Mouse (Mus musculus) liver, embryonic 15.5 days (tissue): ENCODE data around the gene Nvl. TPM values are rescaled to one million over a fixed set of nuclear protein-coding genes. Genes with fewer than 3 reads are reported as not detected.
A peak's percentile ranks its signal among the peaks of the same experiment; 100 is the strongest.

Source experiments
- ATAC-seq: fragments of 200-750 bp; cut with Nextera tagmentation; 2 replicates; pipeline ENCODE4 v1.8.0; 2017; ENCODE audit warnings: moderate number of reproducible peaks, mild to moderate bottlenecking, moderate library complexity; ENCODE audit not compliant: insufficient read depth
- H3K27ac ChIP-seq: fragments of 300-500 bp; sonication (generic); replicated peaks from 2 replicates; pipeline ENCODE4 v1.5.1; 2015; ENCODE audit warnings: mild to moderate bottlenecking, inconsistent platforms
- H3K27me3 ChIP-seq: fragments of 300-500 bp; sonication (generic); 2 replicates; pipeline ENCODE4 v1.6.1; 2015; ENCODE audit warnings: mild to moderate bottlenecking, inconsistent platforms
- H3K36me3 ChIP-seq: fragments of 300-500 bp; sonication (generic); replicated peaks from 2 replicates; pipeline ENCODE4 v1.6.1; 2015; ENCODE audit warnings: moderate library complexity, mild to moderate bottlenecking, inconsistent platforms
- H3K4me1 ChIP-seq: fragments of 300-500 bp; sonication (generic); replicated peaks from 2 replicates; pipeline ENCODE4 v1.6.1; 2015; ENCODE audit warnings: inconsistent platforms
- H3K4me2 ChIP-seq: fragments of 300-500 bp; sonication (generic); 2 replicates; pipeline ENCODE4 v1.6.1; 2015; ENCODE audit warnings: moderate library complexity, mild to moderate bottlenecking, inconsistent platforms
- H3K4me3 ChIP-seq: fragments of 300-500 bp; sonication (generic); replicated peaks from 2 replicates; pipeline ENCODE4 v1.5.1; 2015; ENCODE audit warnings: mild to moderate bottlenecking, inconsistent platforms
- H3K9ac ChIP-seq: fragments of 300-500 bp; sonication (generic); 2 replicates; pipeline ENCODE4 v1.6.1; 2015; ENCODE audit warnings: moderate library complexity, mild to moderate bottlenecking, inconsistent platforms
- H3K9me3 ChIP-seq: fragments of 300-500 bp; sonication (generic); replicated peaks from 2 replicates; pipeline ENCODE4 v1.6.1; 2016; ENCODE audit warnings: inconsistent platforms
- WGBS: fragments of 180-500 bp; shearing (Covaris S2); methylation state at CpG from one replicate; pipeline ENCODE4 v1.1.7; 2015; ENCODE audit warnings: mixed read lengths; ENCODE audit not compliant: insufficient replicate concordance; 5-methylcytosine and 5-hydroxymethylcytosine counted together
- polyA plus RNA-seq: library from polyadenylated mRNA; unstranded; fragments of >200 nt; fragmentation: Nextera tagmentation; extraction: Ambion mirVana; gene quantifications from 2 replicates; pipeline ENCODE4 v1.2.1, GENCODE M21; 2015

Nvl gene
- polyA plus RNA-seq = 8.8 and 9.5 TPM in 2 replicates

DNA sequence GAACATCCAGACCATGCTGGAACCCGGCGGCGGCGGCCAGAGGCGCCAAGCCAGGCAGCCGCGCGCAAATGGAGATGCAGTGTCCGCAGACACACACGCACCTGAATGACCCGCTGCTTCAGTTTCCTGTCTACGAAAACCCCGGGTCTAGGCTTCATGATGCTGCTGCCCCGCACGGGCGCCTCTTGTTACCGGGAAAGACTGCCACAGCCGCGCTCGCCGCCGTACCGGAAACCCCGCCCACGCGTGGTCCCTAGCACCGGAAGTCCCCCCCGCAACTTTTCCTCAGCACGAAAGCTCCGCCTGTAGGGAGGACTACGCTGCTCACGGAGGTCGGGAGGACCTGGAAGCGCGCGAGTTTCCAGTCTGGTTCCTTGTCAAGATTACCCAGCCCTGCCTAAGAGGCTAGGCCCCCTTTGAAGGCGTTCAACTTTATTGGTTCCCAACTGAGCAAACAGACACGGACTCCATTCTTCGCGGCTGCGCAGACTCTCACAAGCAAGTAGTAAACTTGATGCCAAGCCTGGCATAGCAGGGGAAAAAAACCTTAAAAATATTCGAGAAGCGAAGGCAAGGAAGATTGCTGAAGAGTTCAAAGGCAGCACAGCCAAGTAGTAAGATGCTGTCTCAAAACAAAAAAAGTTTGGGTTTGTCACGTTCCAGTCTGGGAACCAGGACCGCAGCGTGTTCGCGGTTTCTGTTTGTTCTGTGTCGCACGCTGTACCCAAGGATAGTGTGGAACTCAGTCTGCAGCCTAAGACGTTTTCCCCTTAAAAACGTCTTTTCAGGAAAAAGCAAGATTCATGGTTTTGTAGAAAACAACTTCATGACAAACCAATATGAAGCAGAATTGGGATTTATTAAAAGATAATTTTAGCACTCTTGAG, at the start of gene Nvl, which contains the start of gene Cnih4:
Nvl (minus strand) TSS at position 255 of the 887 bp plus-strand sequence.
Cnih4 (plus strand) TSS at position 744 of the 887 bp plus-strand sequence.
- Histone ChIP-seq H3K27me3 (no peaks in the 10 kb centered on the region), H3K4me1 (peaks cover 50% of the 10 kb centered on the region), H3K4me3 (peak within 1 kb of the TSS; percentile 79), H3K4me2 (peak within 1 kb of the TSS; percentile 80), H3K27ac (peak within 1 kb of the TSS; percentile 95), H3K9me3 (no peaks in the 10 kb centered on the region), H3K36me3 (peaks cover 26% of the 10 kb centered on the region), H3K9ac (peak within 1 kb of the TSS; percentile 79)
- peak; percentile 94 for ATAC-seq
- WGBS = under 1% methylated on average over 52 of the region's 52 CpGs

DNA sequence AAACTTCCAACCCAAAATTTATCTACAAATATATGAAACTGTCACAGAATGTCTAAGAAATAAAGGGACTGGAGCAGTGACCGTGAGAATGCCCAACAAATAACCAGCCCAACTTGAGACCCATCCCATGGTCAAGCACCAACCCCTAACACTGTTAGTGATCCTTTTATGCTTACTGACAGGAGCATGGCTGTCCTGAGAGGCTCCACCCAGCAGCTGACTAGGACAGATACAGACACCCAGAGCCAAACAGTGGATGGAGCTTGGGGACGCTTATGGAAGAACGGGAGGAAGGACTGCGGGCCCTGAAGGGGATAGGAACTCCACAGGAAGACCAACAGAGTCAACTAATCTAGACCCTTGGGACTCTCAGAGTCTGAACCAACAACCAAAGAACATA, 44.9 kb upstream of the Nvl start:
- 48% methylated on average over 4 of the region's 4 CpGs for WGBS
- no peak overlapping the region for H3K4me2 ChIP-seq
- peak; percentile 58 for ATAC-seq
- no peaks in the 10 kb centered on the region for H3K9me3 ChIP-seq
- H3K4me3 ChIP-seq = no peak overlapping the region
- peak overlapping the region; percentile 33; the same call in 1 of the 2 replicates for H3K27ac ChIP-seq
- no peaks in the 10 kb centered on the region for H3K27me3 ChIP-seq
- peaks cover 9% of the 10 kb centered on the region for H3K4me1 ChIP-seq
- peaks cover 95% of the 10 kb centered on the region for H3K36me3 ChIP-seq
- no peak overlapping the region for H3K9ac ChIP-seq

DNA sequence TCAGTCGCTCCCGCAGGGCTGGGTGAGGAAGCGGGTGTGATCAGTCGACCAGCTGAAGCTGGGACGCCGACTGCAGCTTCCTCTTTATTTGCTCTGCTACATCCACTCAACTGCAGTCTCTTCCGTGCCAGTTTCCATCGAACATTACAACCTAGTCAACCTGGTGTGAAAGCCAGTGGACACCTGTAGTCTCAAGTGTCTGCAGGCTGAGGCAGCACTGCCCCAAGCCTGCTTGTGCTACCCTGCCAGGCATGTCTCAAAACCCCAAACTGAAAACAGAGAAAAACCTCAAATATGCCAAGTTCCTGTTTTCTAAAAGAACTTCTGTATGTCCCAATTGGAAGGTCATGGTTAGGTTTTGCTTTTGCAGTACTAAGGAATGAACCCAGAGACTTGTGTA, 26.2 kb upstream of the Nvl start:
- Histone ChIP-seq H3K27ac (peak overlapping the region; percentile 58), H3K4me1 (peaks cover 8% of the 10 kb centered on the region; the same call in 1 of the 2 replicates), H3K36me3 (peaks cover 65% of the 10 kb centered on the region), H3K4me2 (no peak overlapping the region; the same call in 1 of the 2 replicates), H3K4me3 (peak overlapping the region; percentile 26; the same call in 1 of the 2 replicates), H3K9ac (no peak overlapping the region), H3K9me3 (no peaks in the 10 kb centered on the region), H3K27me3 (no peaks in the 10 kb centered on the region)
- 24% methylated on average over 8 of the region's 8 CpGs for WGBS
- ATAC-seq = no peak

DNA sequence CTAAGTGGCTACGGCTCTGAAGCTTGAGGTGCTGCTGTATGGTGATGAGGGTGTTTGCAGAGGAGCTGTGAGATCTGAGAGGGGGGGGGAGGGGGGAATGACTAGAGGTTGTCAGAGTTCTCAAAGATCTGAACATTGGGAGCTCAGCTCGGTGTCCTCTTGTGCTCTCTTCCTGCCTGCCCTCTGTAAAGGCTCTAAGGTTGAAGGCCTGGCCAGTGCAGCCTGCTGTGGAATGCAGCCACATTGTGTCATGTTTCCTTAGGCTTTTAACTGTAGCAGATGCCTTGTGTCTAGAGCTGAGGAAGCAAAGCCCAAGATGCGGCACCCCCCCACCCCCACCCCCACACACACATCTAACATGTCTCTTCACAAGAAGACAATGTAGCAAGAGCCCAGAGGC, 24.4 kb upstream of the Nvl start:
- no peak overlapping the region for H3K9ac ChIP-seq
- ATAC-seq = no peak
- H3K27ac ChIP-seq = no peak overlapping the region
- H3K4me1 ChIP-seq = peaks cover 8% of the 10 kb centered on the region; the same call in 1 of the 2 replicates
- H3K4me2 ChIP-seq = no peak overlapping the region
- no peak overlapping the region for H3K4me3 ChIP-seq
- H3K36me3 ChIP-seq = peaks cover 67% of the 10 kb centered on the region
- H3K27me3 ChIP-seq = no peaks in the 10 kb centered on the region
- WGBS = 71% methylated on average over 3 of the region's 3 CpGs
- H3K9me3 ChIP-seq = no peaks in the 10 kb centered on the region

DNA sequence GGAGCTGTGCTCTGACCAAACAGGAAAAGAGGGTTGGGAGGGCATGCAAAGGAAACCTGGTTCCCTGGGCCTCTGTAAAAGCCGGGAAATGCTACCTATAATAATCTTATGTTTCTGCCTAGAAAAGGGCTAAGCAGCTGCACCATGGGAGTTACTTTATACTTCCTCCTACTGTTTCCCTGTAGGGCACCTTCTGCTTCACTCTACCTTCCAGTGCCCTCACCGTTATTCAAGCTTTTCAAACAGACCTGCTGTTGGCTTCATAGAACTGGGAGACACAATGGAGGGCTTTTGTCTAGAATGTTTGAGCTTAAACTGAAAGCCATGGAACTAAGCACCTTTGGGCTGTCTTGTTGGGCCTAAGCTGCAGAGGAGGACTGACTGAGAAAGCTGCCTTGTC, 23.8 kb upstream of the Nvl start:
- Histone ChIP-seq H3K9ac (no peak overlapping the region), H3K9me3 (no peaks in the 10 kb centered on the region), H3K4me1 (peaks cover 8% of the 10 kb centered on the region; the same call in 1 of the 2 replicates), H3K36me3 (peaks cover 69% of the 10 kb centered on the region), H3K27me3 (no peaks in the 10 kb centered on the region), H3K4me3 (no peak overlapping the region), H3K4me2 (no peak overlapping the region), H3K27ac (no peak overlapping the region)
- WGBS = 80% methylated on average over 2 of the region's 2 CpGs
- no peak for ATAC-seq

DNA sequence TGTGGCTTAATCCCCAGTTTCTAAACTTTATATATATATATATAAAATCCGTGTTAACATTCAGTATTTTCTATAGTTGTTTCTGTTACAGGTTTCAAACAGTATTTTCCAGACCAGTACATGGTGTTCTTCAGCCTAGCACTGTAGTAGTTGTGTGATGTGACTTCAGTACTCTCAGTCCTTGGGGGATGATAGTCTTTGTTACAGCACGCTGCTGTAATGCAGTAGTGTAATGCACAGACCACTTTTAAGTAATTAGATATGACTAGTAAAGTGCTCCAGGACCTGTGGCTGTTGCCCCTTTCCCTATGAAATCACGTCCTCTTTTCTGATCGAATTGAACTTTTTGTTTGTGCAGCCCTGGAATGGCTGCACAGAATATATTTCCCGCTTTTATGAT, 7.5 kb upstream of the Nvl start:
- Histone ChIP-seq H3K27me3 (no peaks in the 10 kb centered on the region), H3K9me3 (no peaks in the 10 kb centered on the region), H3K4me2 (peak overlapping the region; percentile 92), H3K4me3 (peak overlapping the region; percentile 96), H3K36me3 (peaks cover 25% of the 10 kb centered on the region), H3K27ac (peak overlapping the region; percentile 85; the same call in 1 of the 2 replicates), H3K9ac (peak overlapping the region; percentile 96), H3K4me1 (peaks cover 53% of the 10 kb centered on the region)
- ATAC-seq = no peak
- WGBS = 32% methylated on average over 5 of the region's 5 CpGs

DNA sequence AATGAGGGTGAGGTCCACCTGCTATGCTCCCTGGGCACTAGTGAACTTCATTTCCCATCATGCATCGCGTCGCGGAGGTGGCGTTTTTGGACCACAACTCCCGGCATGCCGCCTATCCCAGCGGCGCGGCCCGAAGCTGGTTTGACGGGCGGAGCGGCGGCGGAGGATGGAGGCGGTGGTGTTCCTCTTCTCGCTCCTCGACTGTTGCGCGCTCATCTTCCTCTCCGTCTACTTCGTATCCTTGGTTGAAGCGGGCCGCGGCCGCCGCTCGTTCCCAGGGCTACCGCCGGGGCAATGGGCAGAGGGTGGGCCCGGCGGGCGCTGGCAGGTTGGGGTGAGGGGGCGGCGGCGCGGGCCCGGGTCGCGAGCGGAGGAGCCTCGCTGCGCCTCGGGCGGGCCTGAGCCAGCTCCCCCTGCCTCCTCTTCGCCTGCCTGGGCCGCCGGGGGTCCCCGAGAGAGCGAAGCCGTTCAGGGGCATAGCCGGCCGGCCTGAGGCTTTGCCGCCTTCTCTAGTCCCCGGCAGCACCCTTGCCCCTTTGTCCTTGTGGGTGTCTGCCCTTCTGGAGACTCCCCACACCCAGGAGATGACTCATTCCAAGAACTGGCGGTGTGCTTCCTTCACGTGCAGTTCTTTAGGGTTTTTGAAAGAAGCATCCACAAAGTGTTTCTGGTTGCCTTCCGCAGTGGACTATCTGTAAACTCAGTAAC, 7.0 kb upstream of the Nvl start:
- H3K4me2 ChIP-seq = peak overlapping the region; percentile 92
- no peaks in the 10 kb centered on the region for H3K27me3 ChIP-seq
- peak overlapping the region; percentile 96 for H3K4me3 ChIP-seq
- under 1% methylated on average over 59 of the region's 59 CpGs for WGBS
- H3K36me3 ChIP-seq = peaks cover 23% of the 10 kb centered on the region
- peak overlapping the region; percentile 96 for H3K9ac ChIP-seq
- peak; percentile 87 for ATAC-seq
- peak overlapping the region; percentile 85 for H3K27ac ChIP-seq
- H3K9me3 ChIP-seq = no peaks in the 10 kb centered on the region
- H3K4me1 ChIP-seq = peaks cover 57% of the 10 kb centered on the region

DNA sequence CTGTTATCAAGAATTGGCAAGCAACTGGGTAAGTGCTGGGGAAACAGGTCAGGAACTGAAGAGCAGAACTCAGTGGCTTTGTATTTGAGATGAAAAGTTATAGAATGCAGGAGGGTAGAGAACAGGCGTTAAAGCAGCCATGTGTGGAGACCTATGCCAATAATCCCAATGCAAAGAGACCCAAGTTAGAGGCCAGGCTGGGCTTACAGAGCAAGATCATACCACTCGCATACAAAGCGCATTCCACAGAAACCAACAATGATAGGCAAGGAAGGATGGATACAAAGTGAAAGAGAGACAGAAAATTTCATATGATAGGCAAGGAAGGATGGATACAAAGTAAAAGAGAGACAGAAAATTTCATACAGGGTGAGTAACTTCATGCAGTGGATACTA, 6.4 kb upstream of the Nvl start:
- 71% methylated on average over 3 of the region's 3 CpGs for WGBS
- Histone ChIP-seq H3K27ac (peak overlapping the region; percentile 85), H3K36me3 (peaks cover 18% of the 10 kb centered on the region), H3K9me3 (no peaks in the 10 kb centered on the region), H3K27me3 (no peaks in the 10 kb centered on the region), H3K4me3 (peak overlapping the region; percentile 96), H3K4me2 (peak overlapping the region; percentile 92), H3K4me1 (peaks cover 62% of the 10 kb centered on the region), H3K9ac (no peak overlapping the region)
- ATAC-seq = no peak

DNA sequence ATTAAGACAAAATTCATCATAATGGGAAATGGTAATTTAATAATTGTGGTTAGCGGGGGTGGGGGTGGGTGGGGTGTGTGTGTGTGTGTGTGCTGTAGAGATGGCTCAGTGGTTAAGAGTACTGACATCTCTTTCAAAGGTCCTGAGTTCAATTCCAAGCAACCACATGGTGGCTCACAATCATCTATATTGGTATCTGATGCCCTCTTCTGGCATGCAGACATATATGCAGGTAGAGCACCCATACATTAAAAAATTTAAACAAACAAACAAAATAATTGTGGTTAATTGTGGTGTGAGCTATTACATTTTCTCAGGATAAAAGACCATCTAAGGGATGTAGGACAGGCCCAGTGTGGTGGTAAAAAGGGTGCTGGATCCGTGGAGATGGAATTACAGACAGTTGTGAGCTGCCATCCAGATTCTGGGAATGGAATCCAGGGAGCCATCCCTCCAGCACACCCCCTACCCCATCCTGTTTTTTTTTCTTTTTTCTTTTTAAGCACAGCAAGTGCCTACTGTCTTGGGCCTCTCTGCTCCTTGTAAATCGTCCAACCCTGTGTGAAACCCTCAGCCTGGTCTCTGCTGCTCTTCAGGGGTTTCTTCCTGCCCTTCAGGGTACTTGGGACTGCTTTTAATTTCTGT, 5.5 kb upstream of the Nvl start:
- Histone ChIP-seq H3K4me3 (no peak overlapping the region), H3K9me3 (no peaks in the 10 kb centered on the region), H3K4me2 (peak overlapping the region; percentile 56), H3K36me3 (0 out of 2 replicates have a peak, but pooled peaks cover 9% of the 10 kb centered on the region), H3K9ac (no peak overlapping the region), H3K27me3 (no peaks in the 10 kb centered on the region), H3K4me1 (peaks cover 67% of the 10 kb centered on the region), H3K27ac (peak overlapping the region; percentile 85; the same call in 1 of the 2 replicates)
- 59% methylated on average over 3 of the region's 3 CpGs for WGBS
- ATAC-seq = no peak

DNA sequence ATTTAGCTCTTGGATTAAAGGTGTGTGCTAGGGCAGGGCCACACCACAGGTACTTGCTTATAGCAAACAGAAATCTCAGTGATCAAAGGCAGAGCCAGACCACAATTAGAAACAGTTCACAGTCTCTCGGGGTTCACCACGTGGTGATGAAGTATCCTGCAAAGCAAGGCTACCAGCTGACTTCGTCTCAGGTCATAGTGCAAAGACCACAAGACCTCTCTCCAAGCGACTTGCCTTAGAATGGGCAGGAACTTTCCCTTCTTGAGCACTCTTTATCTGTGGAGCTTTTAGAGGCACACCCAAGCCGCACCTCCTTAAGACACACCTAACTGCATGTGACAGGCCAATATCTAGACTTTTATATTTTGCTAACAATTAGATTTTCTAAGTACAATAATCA, 4.5 kb upstream of the Nvl start:
- H3K9ac ChIP-seq = peak overlapping the region; percentile 26; the same call in 1 of the 2 replicates
- 21% methylated on average over 5 of the region's 5 CpGs for WGBS
- H3K4me1 ChIP-seq = peaks cover 68% of the 10 kb centered on the region
- H3K27ac ChIP-seq = peak overlapping the region; percentile 85
- no peaks in the 10 kb centered on the region for H3K9me3 ChIP-seq
- 0 out of 2 replicates have a peak, but pooled peaks have one; percentile 21 for ATAC-seq
- H3K36me3 ChIP-seq = 0 out of 2 replicates have a peak, but pooled peaks cover 3% of the 10 kb centered on the region
- H3K4me2 ChIP-seq = peak overlapping the region; percentile 56
- H3K27me3 ChIP-seq = no peaks in the 10 kb centered on the region
- H3K4me3 ChIP-seq = peak overlapping the region; percentile 9
